Mouse (Mus musculus) thymus, adult 2 months (tissue): Measurements from ENCODE around the gene Ndnf. TPM values are rescaled to one million over a fixed set of nuclear protein-coding genes. Genes with fewer than 3 reads are reported as not detected.

ENCODE experiments used
- DNase-seq: peaks from one replicate; pipeline ENCODE4 v3.0.0; 2021
- H3K27ac ChIP-seq: fragments of 200-500 bp; 2 replicates; pipeline ENCODE4 v1.5.1; 2012; ENCODE audit warnings: low read length, control low read depth; ENCODE audit not compliant: control insufficient read depth, insufficient read depth
- H3K27me3 ChIP-seq: fragments of 200-500 bp; 2 replicates; pipeline ENCODE4 v1.6.1; 2012; ENCODE audit warnings: mild to moderate bottlenecking, low read length, moderate library complexity, mixed read lengths; ENCODE audit not compliant: control insufficient read depth, insufficient read depth
- H3K36me3 ChIP-seq: fragments of 200-500 bp; 2 replicates; pipeline ENCODE4 v1.6.1; 2012; ENCODE audit warnings: mild to moderate bottlenecking, low read length, moderate library complexity; ENCODE audit not compliant: control insufficient read depth, insufficient read depth
- H3K4me1 ChIP-seq: fragments of 200-500 bp; replicated peaks from 2 replicates; pipeline ENCODE4 v1.6.1; 2012; ENCODE audit warnings: low read length; ENCODE audit not compliant: control insufficient read depth, insufficient read depth
- H3K4me3 ChIP-seq: fragments of 200-500 bp; 2 replicates; pipeline ENCODE4 v1.5.1; 2012; ENCODE audit warnings: mild to moderate bottlenecking, low read length, control low read depth, moderate library complexity; ENCODE audit not compliant: control insufficient read depth, insufficient read depth
- CTCF ChIP-seq: fragments of 200-500 bp; IDR thresholded peaks from 2 replicates; pipeline ENCODE4 v1.5.1; 2012; ENCODE audit warnings: mild to moderate bottlenecking, control low read depth, low read length, moderate library complexity, borderline replicate concordance; ENCODE audit not compliant: control insufficient read depth, poor library complexity, insufficient read depth; ENCODE audit errors: extremely low read depth
- POLR2A ChIP-seq: fragments of 200-500 bp; IDR thresholded peaks from 2 replicates; pipeline ENCODE4 v1.6.1; 2012; ENCODE audit warnings: mild to moderate bottlenecking, low read length, control low read depth, moderate library complexity; ENCODE audit not compliant: control insufficient read depth, poor library complexity, insufficient read depth; ENCODE audit errors: extremely low read depth
- WGBS: fragments of 180-500 bp; shearing (Covaris S2); methylation state at CpG from one replicate; pipeline ENCODE4 v1.1.7; 2018; 5-methylcytosine and 5-hydroxymethylcytosine counted together
- polyA plus RNA-seq: library from polyadenylated mRNA; depleted of rRNA; stranded (reverse); fragments of >200 nt; gene quantifications from 2 replicates; pipeline ENCODE4 v1.2.3, GENCODE M21; 2012

The Ndnf gene
- polyA plus RNA-seq, 1 experiment = 0.97 TPM

GRCm38 (mm10) chr6:65670981-65671411 lies 394 bp upstream of the Ndnf start:
- H3K36me3 ChIP-seq = no peaks in the 10 kb centered on the region
- no peak for DNase-seq
- peak overlapping the region; percentile 20 for H3K4me3 ChIP-seq
- no peak overlapping the region for H3K27ac ChIP-seq
- 38% methylated on average over 21 of the region's 21 CpGs for WGBS
- H3K4me1 ChIP-seq = peaks cover 12% of the 10 kb centered on the region; the same call in 1 of the 2 replicates
- peaks cover 13% of the 10 kb centered on the region; the same call in 1 of the 2 replicates for H3K27me3 ChIP-seq
- no peak for TF ChIP-seq CTCF
- TF ChIP-seq POLR2A = no peak

- H3K36me3 ChIP-seq = no peaks in the 10 kb centered on the region
- H3K27ac ChIP-seq = no peak overlapping the region
- peak overlapping the region; percentile 41 for H3K4me3 ChIP-seq
- TF ChIP-seq CTCF (no peak), POLR2A (no peak)
- peaks cover 12% of the 10 kb centered on the region; the same call in 1 of the 2 replicates for H3K4me1 ChIP-seq
- H3K27me3 ChIP-seq = peaks cover 13% of the 10 kb centered on the region; the same call in 1 of the 2 replicates
- DNase-seq = peak; percentile 16
- 2% methylated on average over 57 of the region's 57 CpGs for WGBS
These were observed 991 bp downstream of the Ndnf start for GRCm38 (mm10) chr6:65672131-65673031.

GRCm38 (mm10) chr6:65693938-65694337 lies 22.5 kb downstream of the Ndnf start:
- Histone ChIP-seq H3K4me1 (no peaks in the 10 kb centered on the region), H3K4me3 (no peak overlapping the region), H3K36me3 (no peaks in the 10 kb centered on the region), H3K27ac (no peak overlapping the region), H3K27me3 (no peaks in the 10 kb centered on the region)
- DNase-seq = no peak
- TF ChIP-seq CTCF (no peak), POLR2A (no peak)

GRCm38 (mm10) chr6:65720676-65721075 lies 49.3 kb downstream of the Ndnf start:
- no peak overlapping the region for H3K4me3 ChIP-seq
- H3K4me1 ChIP-seq = no peaks in the 10 kb centered on the region
- TF ChIP-seq CTCF (no peak), POLR2A (no peak)
- DNase-seq = no peak
- 82% methylated on average over 1 of the region's 1 CpGs for WGBS
- H3K27ac ChIP-seq = no peak overlapping the region
- no peaks in the 10 kb centered on the region for H3K27me3 ChIP-seq
- H3K36me3 ChIP-seq = no peaks in the 10 kb centered on the region

GRCm38 (mm10) chr6:65725677-65726076 lies 54.3 kb downstream of the Ndnf start:
- Histone ChIP-seq H3K4me1 (no peaks in the 10 kb centered on the region), H3K36me3 (no peaks in the 10 kb centered on the region), H3K27ac (no peak overlapping the region), H3K4me3 (no peak overlapping the region), H3K27me3 (no peaks in the 10 kb centered on the region)
- no peak for DNase-seq
- 93% methylated on average over 2 of the region's 2 CpGs for WGBS
- no peak for TF ChIP-seq CTCF
- no peak for TF ChIP-seq POLR2A

GRCm38 (mm10) chr6:65728261-65728660 lies 56.9 kb downstream of the Ndnf start:
- WGBS = 93% methylated on average over 3 of the region's 3 CpGs

DNA sequence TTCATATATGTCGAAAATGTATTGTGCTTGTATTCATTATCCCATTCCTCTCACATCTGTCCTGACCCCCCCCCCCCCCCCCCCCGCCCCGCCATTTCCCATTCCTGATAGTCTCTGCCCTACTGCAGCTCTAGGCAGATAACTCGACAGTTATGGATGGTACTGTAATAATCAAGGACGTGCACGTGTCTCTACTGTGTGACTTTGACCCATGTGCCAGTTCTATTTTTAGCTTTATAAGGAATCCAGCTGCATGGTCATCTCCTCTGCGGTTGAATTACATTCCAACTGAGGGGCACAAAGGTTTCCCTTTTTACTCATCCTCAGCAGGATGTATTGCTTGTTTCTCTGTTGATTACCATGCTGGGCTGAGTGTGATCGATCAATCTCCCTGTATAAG lies 68.1 kb downstream of the Ndnf start:
- DNase-seq = no peak
- no peak overlapping the region for H3K27ac ChIP-seq
- WGBS = 84% methylated on average over 8 of the region's 8 CpGs

More at GRCm38 (mm10) chr6:65728261-65728660, 56.9 kb downstream of the Ndnf start:
- DNase-seq = no peak
- Histone ChIP-seq H3K36me3 (no peaks in the 10 kb centered on the region), H3K4me3 (no peak overlapping the region), H3K27ac (no peak overlapping the region), H3K4me1 (no peaks in the 10 kb centered on the region), H3K27me3 (no peaks in the 10 kb centered on the region)
- no peak for TF ChIP-seq POLR2A
- no peak for TF ChIP-seq CTCF

More for the DNA sequence above, 68.1 kb downstream of the Ndnf start:
- no peaks in the 10 kb centered on the region for H3K27me3 ChIP-seq
- H3K36me3 ChIP-seq = no peaks in the 10 kb centered on the region
- H3K4me3 ChIP-seq = no peak overlapping the region
- H3K4me1 ChIP-seq = no peaks in the 10 kb centered on the region
- TF ChIP-seq CTCF (no peak), POLR2A (no peak)
